Mouse (Mus musculus) myocyte (in vitro differentiated cells): ENCODE measurements at regions not wholly inside any gene's neighbourhood (a gene's known extent, or its start where the extent isn't known, plus 50 kb on each side); places are given as distances from the start of the nearest gene placed in this dataset.

ENCODE experiments used
- H3K27me3 ChIP-seq: one replicate; pipeline ENCODE4 v1.6.1; 2011; ENCODE audit not compliant: control insufficient read depth, insufficient read depth, insufficient read length
- H3K36me3 ChIP-seq: one replicate; pipeline ENCODE4 v1.6.1; 2011; ENCODE audit not compliant: control insufficient read depth, insufficient read depth
- H3K4me2 ChIP-seq: one replicate; pipeline ENCODE4 v1.6.1; 2011; ENCODE audit warnings: low read depth, control low read depth
- H3K4me3 ChIP-seq: one replicate; pipeline ENCODE4 v1.5.1; 2011; ENCODE audit warnings: mild to moderate bottlenecking, control low read depth, moderate library complexity
- H3K79me2 ChIP-seq: one replicate; pipeline ENCODE4 v1.6.1; 2011; ENCODE audit not compliant: control insufficient read depth, insufficient read depth
- H3ac ChIP-seq: one replicate; pipeline ENCODE4 v1.6.1; 2011; ENCODE audit not compliant: control insufficient read depth, insufficient read length
- CEBPB ChIP-seq: IDR thresholded peaks from 2 replicates; pipeline ENCODE4 v1.6.1; 2011; ENCODE audit warnings: mild to moderate bottlenecking, moderate library complexity; ENCODE audit not compliant: poor library complexity, insufficient read depth, severe bottlenecking
- E2F4 ChIP-seq: IDR thresholded peaks from one replicate; pipeline ENCODE4 v1.6.1; 2011; ENCODE audit warnings: mild to moderate bottlenecking, control low read depth, moderate library complexity; ENCODE audit not compliant: insufficient read depth
- MAX ChIP-seq: IDR thresholded peaks from one replicate; pipeline ENCODE4 v1.6.1; 2011; ENCODE audit warnings: low read depth, mild to moderate bottlenecking, control low read depth
- MYOD1 ChIP-seq, 3 experiments: IDR thresholded peaks; one replicate each; pipeline ENCODE4 v1.6.1; 2011; ENCODE audit warnings: control low read depth in 2 of 3, low read depth in 2 of 3, mild to moderate bottlenecking in 2 of 3, moderate library complexity in 1 of 3; ENCODE audit not compliant: insufficient read length in 2 of 3, control insufficient read depth in 1 of 3
- MYOG ChIP-seq, 3 experiments: IDR thresholded peaks; one replicate each; pipeline ENCODE4 v1.6.1; 2011; ENCODE audit warnings: control low read depth in 2 of 3, low read depth in 2 of 3, mild to moderate bottlenecking in 2 of 3; ENCODE audit not compliant: insufficient read length in 2 of 3, control insufficient read depth in 1 of 3, insufficient read depth in 1 of 3
- POLR2A ChIP-seq: IDR thresholded peaks from one replicate; pipeline ENCODE4 v1.6.1; 2011; ENCODE audit warnings: low read depth, mild to moderate bottlenecking, control low read depth, moderate library complexity; ENCODE audit not compliant: insufficient read length
- POLR2AphosphoS2 ChIP-seq: IDR thresholded peaks from one replicate; pipeline ENCODE4 v1.6.1; 2011; ENCODE audit warnings: low read depth, control low read depth; ENCODE audit not compliant: insufficient read length
- REST ChIP-seq: IDR thresholded peaks from one replicate; pipeline ENCODE4 v1.6.1; 2011; ENCODE audit warnings: mild to moderate bottlenecking, control low read depth, moderate library complexity; ENCODE audit not compliant: insufficient read depth, insufficient read length
- SRF ChIP-seq: IDR thresholded peaks from one replicate; pipeline ENCODE4 v1.6.1; 2011; ENCODE audit warnings: low read depth; ENCODE audit not compliant: control insufficient read depth, insufficient read length
- TCF12 ChIP-seq: IDR thresholded peaks from one replicate; pipeline ENCODE4 v1.6.1; 2011; ENCODE audit warnings: mild to moderate bottlenecking, control low read depth; ENCODE audit not compliant: poor library complexity, insufficient read depth, severe bottlenecking
- TCF3 ChIP-seq: IDR thresholded peaks from one replicate; pipeline ENCODE4 v1.6.1; 2011; ENCODE audit warnings: low read depth, control low read depth; ENCODE audit not compliant: insufficient read length
- USF1 ChIP-seq: IDR thresholded peaks from one replicate; pipeline ENCODE4 v1.6.1; 2011; ENCODE audit warnings: low read depth, mild to moderate bottlenecking, control low read depth, moderate library complexity

- no peaks in the 10 kb centered on the region for H3K79me2 ChIP-seq
- no peak overlapping the region for H3K4me2 ChIP-seq
- TF ChIP-seq E2F4 (no peak), TCF3 (no peak), CEBPB (no peak), POLR2A (no peak), MYOG (IDR thresholded peaks at IDR 0.05; ENCODE audit: control insufficient read depth in 1 of 3, insufficient read depth in 1 of 3, insufficient read length in 2 of 3, low read depth in 2 of 3) (no peak), MYOD1 (IDR thresholded peaks at IDR 0.05; ENCODE audit: control insufficient read depth in 1 of 3, insufficient read length in 2 of 3, low read depth in 2 of 3) (no peak), SRF (no peak), REST (no peak), POLR2AphosphoS2 (no peak), USF1 (no peak), TCF12 (no peak), MAX (no peak)
- no peak overlapping the region for H3ac ChIP-seq
- no peaks in the 10 kb centered on the region for H3K36me3 ChIP-seq
- peaks cover 29% of the 10 kb centered on the region for H3K27me3 ChIP-seq
- H3K4me3 ChIP-seq = no peak overlapping the region
Measured at GRCm38 (mm10) chr5:111601711-111602521, 131.8 kb upstream of the Gm26897 start.

DNA sequence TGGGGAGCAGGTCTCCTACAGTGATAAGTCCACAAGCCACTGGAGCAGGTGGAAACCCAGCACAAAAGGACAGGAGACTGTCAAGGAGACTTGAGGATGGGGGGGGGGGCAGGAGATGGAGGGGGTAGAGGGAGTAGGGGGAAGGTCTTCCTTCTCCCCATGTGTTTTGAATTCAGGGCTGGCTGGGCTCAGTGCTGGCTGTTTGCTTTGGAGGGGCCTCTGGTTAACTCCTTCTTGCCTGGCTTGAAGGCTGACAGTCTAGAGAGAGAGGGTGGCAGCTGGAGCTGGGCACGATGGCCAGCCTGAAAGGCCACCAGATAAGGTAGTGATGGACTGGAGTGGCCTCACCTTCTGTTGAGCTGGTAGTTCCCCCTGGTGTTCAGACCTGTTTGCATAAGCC, 120.0 kb upstream of the Gm26897 start:
- Histone ChIP-seq H3K36me3 (no peaks in the 10 kb centered on the region), H3ac (no peak overlapping the region), H3K4me2 (no peak overlapping the region), H3K4me3 (no peak overlapping the region), H3K27me3 (peaks cover 8% of the 10 kb centered on the region), H3K79me2 (no peaks in the 10 kb centered on the region)
- TF ChIP-seq TCF12 (no peak), MYOG (IDR thresholded peaks at IDR 0.05; ENCODE audit: control insufficient read depth in 1 of 3, insufficient read depth in 1 of 3, insufficient read length in 2 of 3, low read depth in 2 of 3) (no peak), TCF3 (no peak), REST (no peak), E2F4 (no peak), POLR2AphosphoS2 (no peak), SRF (no peak)

GRCm38 (mm10) chr5:111619974-111620373, 113.8 kb upstream of the Gm26897 start:
- Histone ChIP-seq H3K79me2 (no peaks in the 10 kb centered on the region), H3K4me2 (no peak overlapping the region), H3K36me3 (no peaks in the 10 kb centered on the region), H3K4me3 (no peak overlapping the region), H3K27me3 (peaks cover 16% of the 10 kb centered on the region), H3ac (no peak overlapping the region)
- TF ChIP-seq SRF = no peak
- TF ChIP-seq E2F4 = no peak
- no peak for TF ChIP-seq MYOD1 (IDR thresholded peaks at IDR 0.05; ENCODE audit: control insufficient read depth in 1 of 3, insufficient read length in 2 of 3, low read depth in 2 of 3)
- TF ChIP-seq TCF3 = no peak
- TF ChIP-seq POLR2A = no peak
- TF ChIP-seq MYOG (IDR thresholded peaks at IDR 0.05; ENCODE audit: control insufficient read depth in 1 of 3, insufficient read depth in 1 of 3, insufficient read length in 2 of 3, low read depth in 2 of 3) = no peak
- no peak for TF ChIP-seq CEBPB
- no peak for TF ChIP-seq POLR2AphosphoS2
- no peak for TF ChIP-seq USF1
- no peak for TF ChIP-seq REST
- no peak for TF ChIP-seq MAX
- TF ChIP-seq TCF12 = no peak

DNA sequence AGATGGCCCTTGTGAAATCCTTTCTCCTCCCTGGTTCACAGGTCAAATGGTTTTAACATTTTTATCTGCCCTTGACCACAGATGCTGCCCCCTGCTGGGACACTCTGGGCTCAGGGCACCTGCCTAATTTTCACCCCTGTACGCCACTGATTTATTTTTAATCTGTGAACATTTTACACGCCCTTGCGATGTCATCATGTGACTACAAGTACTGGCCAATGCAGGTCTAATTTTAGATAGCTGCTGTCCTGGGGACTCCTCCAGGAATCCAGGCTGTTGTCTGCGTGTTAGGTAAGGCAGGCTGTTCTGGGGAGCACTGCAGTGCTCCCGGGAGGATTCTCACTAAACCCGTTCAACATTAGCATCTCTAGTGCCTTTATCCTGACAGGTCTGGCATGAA, 113.1 kb upstream of the Gm26897 start:
- Histone ChIP-seq H3K36me3 (no peaks in the 10 kb centered on the region), H3ac (no peak overlapping the region), H3K27me3 (peaks cover 16% of the 10 kb centered on the region), H3K4me3 (no peak overlapping the region), H3K4me2 (no peak overlapping the region), H3K79me2 (no peaks in the 10 kb centered on the region)
- TF ChIP-seq MYOD1 (IDR thresholded peaks at IDR 0.05; ENCODE audit: control insufficient read depth in 1 of 3, insufficient read length in 2 of 3, low read depth in 2 of 3) (no peak), E2F4 (no peak), REST (no peak), TCF12 (no peak), USF1 (no peak), MAX (no peak), POLR2A (no peak), POLR2AphosphoS2 (no peak), CEBPB (no peak), TCF3 (no peak), MYOG (IDR thresholded peaks at IDR 0.05; ENCODE audit: control insufficient read depth in 1 of 3, insufficient read depth in 1 of 3, insufficient read length in 2 of 3, low read depth in 2 of 3) (no peak), SRF (no peak)
